Mouse (Mus musculus): ENCODE data around the gene Pik3ip1. TPM values are rescaled to one million over a fixed set of nuclear protein-coding genes. Genes with fewer than 3 reads are reported as not detected.

Pik3ip1 gene
- polyA plus RNA-seq, 1 experiment = 37.8 TPM

GRCm38 (mm10) chr11:3337173-3337955 lies 7.2 kb downstream of the Pik3ip1 start:
- no peak for DNase-seq (ENCODE audit: low spot score)

GRCm38 (mm10) chr11:3337961-3338360 lies 7.8 kb downstream of the Pik3ip1 start:
- no peak for DNase-seq (ENCODE audit: low spot score)

- DNase-seq (ENCODE audit: low spot score) = no peak
These were observed 11.3 kb downstream of the Pik3ip1 start for GRCm38 (mm10) chr11:3341476-3341875.

GRCm38 (mm10) chr11:3344916-3345315 lies 14.7 kb downstream of the Pik3ip1 start:
- DNase-seq (ENCODE audit: low spot score) = no peak

DNA sequence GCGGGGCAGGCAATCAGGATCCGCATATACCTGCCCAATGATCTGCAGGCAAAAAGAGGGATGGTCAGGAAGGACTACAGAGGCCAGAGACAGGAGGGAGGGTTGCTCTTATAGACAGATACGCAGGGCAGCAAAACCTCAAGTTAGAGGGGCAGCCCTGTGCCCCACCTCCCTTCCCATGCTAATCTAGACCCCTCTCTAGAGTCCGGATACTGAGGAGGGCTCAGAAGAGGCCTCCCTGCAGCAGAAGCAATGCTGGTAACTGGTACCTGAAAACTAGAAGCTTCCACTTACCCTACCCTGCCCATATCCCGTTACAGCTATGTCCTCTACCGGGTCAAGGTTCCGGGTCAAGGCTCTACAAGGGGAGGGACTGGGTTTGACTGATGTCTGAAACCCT lies 16.1 kb downstream of the Pik3ip1 start:
- no peak for DNase-seq (ENCODE audit: low spot score)

- DNase-seq (ENCODE audit: low spot score) = no peak
These were observed 17.1 kb downstream of the Pik3ip1 start for GRCm38 (mm10) chr11:3347091-3347834.

DNA sequence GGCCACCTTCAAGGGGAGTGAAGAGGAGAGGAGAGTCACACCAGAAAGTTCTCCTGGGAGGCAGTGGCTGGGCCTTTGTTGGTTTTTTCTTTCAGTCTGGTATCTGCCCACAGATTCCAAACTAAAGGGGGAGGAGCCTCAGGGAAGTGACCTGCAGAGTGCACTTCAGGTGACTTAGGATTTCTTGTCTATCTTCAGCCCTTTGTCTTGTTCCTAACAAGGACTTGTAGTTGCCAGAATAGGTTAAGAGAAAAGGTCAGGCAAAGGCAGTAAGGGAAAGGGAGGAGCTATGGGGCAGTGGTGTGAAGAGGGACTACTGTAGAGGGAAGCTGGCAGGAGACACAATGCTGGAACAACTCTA lies 17.6 kb downstream of the Pik3ip1 start:
- no peak for DNase-seq (ENCODE audit: low spot score)

- no peak for DNase-seq (ENCODE audit: low spot score)
These were observed 18.6 kb downstream of the Pik3ip1 start for GRCm38 (mm10) chr11:3348576-3349342.

- no peak for DNase-seq (ENCODE audit: low spot score)
These were observed 19.1 kb downstream of the Pik3ip1 start for GRCm38 (mm10) chr11:3349343-3349695.

GRCm38 (mm10) chr11:3352131-3352530 lies 21.9 kb downstream of the Pik3ip1 start:
- DNase-seq (ENCODE audit: low spot score) = no peak

- DNase-seq (ENCODE audit: low spot score) = no peak
These were observed 22.9 kb downstream of the Pik3ip1 start for GRCm38 (mm10) chr11:3352990-3353585.

GRCm38 (mm10) chr11:3362854-3363253 lies 32.7 kb downstream of the Pik3ip1 start:
- no peak for DNase-seq (ENCODE audit: low spot score)

DNA sequence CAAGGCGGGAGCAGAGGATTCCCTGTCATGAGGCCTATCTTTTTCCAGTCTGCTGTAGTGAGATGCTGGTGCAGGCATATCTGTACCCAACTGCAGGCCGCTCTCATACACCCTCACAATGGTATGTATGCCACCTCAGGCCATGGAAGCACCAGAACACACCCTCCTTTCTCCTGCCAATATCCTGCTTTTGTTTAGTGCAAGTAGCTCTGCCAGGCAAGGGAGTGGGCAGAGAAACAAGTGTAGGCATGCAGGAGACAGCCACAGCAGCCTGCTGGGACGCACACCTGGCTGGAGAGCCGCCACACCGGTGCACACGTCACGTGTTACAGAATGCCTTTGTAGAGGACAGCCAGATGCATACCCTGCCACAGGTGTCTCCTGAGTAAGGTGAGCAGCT lies 36.2 kb downstream of the Pik3ip1 start:
- DNase-seq (ENCODE audit: low spot score) = no peak

DNA sequence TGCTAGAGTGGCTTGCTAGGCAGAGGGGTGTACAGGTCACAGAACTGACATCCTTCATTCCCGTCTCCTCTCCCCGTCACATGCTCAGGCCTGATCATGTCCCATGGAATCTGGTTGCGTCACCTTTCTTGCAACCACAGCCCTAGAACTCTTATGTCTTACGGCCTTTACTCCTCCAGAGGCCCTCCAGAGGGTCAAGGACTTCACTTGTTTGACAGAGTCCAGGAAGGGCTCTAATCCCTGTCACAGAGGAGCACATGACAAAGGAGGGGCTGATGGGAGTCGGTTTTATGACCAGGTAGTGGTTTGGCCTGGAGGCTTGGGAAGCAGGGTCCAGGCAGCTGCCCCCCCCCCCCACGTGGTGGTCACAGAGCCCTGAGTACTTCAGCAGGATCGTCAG lies 38.8 kb downstream of the Pik3ip1 start:
- no peak for DNase-seq (ENCODE audit: low spot score)

GRCm38 (mm10) chr11:3369449-3369848 lies 39.2 kb downstream of the Pik3ip1 start:
- no peak for DNase-seq (ENCODE audit: low spot score)

DNA sequence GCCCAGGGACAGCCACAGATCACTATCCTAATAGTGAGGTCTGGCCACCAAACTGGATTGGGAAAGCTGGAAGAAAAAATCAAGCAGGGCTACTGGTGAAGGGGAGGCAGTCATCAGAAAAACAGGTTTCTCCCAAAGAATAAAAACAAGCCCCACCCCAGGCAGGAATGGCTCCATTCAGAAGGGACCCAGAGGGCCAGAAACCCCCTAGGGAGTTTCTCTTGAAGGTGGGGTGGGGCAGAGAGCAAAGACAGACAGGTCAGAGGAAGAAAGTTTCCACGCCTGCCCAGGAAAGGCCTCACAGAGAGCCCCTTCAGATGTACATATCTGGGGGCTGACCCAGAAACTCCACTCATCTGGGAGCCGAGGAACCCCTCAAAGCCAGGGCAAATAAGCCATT lies 40.0 kb downstream of the Pik3ip1 start:
- no peak for DNase-seq (ENCODE audit: low spot score)

GRCm38 (mm10) chr11:3370928-3371598 lies 40.9 kb downstream of the Pik3ip1 start:
- DNase-seq (ENCODE audit: low spot score) = peak; percentile 47

DNA sequence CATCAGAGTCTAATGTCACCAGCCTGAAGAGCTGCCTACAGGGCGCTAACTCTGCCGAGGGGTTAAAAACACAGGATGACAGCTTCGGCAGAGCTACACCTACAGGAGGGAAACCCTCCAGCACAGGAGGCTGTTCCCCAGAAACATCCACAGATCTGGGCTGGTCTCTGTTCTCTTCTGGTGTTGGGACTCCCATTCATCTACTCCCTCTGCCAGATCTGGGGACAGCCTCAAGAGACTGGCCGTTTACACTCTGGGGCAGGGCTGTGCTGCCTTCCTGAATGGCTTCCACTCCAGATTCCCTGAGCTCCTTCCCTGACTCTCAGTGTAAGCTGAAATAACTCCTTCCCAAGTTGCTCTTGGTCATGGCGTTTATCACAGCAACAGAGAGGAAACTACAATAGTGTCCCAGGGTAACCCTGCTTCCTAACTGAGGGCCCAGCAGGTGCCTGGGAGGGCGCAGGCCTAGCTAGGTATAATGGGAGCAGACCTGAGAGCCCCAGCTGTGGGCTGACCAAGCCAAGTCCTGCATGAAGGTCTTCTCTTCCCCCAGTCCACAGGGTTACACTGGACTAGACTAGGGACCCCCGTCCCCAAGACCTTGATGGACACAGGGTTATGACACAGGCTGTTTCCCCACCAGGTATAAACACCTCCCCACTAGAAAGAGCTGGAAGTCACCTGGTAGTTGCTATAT lies 41.5 kb downstream of the Pik3ip1 start:
- DNase-seq (ENCODE audit: low spot score) = no peak

GRCm38 (mm10) chr11:3373591-3374292 lies 43.5 kb downstream of the Pik3ip1 start:
- DNase-seq (ENCODE audit: low spot score) = no peak

DNA sequence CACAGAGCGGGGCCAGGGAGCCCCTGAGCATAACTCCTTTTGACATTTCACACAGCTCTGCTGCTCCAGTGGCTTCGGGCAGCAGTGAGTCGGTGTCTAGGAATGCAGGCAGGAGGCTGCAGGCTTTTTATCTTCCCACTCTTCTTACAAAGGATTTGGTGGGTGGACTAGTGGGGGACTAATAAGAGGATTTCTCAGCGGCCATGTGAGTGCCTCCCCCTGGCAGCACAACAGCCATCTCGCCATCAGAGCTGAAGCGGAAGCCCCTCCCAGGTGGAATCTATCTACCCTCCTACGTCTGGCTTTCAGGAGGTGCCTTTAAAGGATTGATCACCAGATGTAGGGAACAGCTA lies 44.1 kb downstream of the Pik3ip1 start:
- no peak for DNase-seq (ENCODE audit: low spot score)

DNA sequence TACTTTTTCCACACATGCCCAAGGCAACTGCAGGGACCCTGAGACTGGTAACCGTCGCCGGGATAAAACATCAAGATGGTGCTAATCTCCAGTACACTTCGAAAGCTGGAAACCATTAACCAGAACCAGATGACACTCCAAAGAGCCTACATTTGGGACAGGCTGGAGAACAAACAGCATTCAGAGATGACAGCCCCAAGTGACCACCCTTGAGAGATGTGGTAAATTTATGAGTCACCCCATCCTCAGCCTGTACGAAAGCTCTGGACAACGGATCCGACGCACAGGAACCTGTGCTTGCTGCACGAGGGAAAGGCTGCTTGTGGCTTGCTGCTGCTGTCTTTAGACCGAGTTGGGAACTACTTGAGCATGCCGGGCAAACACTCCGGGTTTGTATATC lies 44.5 kb downstream of the Pik3ip1 start:
- no peak for DNase-seq (ENCODE audit: low spot score)
